Mouse (Mus musculus): ENCODE data around the gene Fam32a.

DNA sequence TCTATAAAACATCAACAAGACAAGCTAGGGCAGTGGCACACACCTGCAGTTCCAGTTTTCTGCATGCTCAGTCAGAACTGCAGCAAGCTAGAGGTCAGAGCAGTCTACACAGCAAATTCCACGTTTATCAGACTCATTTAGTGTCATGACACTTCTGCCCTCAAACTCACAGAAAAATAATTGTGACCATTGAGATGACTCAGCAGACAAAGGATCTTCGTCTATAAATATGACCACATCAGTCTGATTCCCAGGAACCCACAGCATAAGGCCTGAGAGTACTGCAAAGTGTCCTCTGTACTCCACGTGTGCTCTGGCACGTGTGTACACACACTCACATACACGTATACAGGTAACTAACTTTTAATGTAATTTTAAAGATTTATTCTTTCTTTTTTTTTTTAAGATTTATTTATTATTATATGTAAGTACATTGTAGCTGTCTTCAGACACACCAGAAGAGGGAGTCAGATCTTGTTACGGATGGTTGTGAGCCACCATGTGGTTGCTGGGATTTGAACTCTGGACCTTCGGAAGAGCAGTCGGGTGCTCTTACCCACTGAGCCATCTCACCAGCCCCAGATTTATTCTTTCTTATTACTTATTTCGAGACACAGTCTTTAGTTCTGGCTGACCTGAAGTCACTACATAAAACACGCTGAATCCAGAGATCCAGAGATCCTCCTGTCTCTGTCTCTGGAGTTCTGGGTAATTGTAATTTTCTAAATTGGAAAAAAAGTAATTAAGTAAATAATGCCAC, 569 bp upstream of the Fam32a start:
- TF ChIP-seq CTCF (IDR thresholded peaks at IDR 0.05; ENCODE audit: control insufficient read depth, insufficient read depth, low read length): no peak
- no peak for TF ChIP-seq POLR2A (IDR thresholded peaks at IDR 0.05; ENCODE audit: borderline replicate concordance, control insufficient read depth, low read depth, low read length)

Measured in bone marrow, adult 2 months (tissue).